Mouse (Mus musculus): ENCODE data around the gene Pear1. TPM values are rescaled to one million over a fixed set of nuclear protein-coding genes. Genes with fewer than 3 reads are reported as not detected.

Gene Pear1
- polyA plus RNA-seq, 1 experiment from 2014 or later: 10.2 TPM

GRCm38 (mm10) chr3:87804038-87804677, 19.9 kb downstream of the Pear1 start:
- Histone ChIP-seq H3K9ac (no peak overlapping the region), H3K27ac (no peak overlapping the region), H3K9me3 (replicated peaks) (no peaks in the 10 kb centered on the region), H3K4me1 (no peaks in the 10 kb centered on the region), H3K4me3 (peak overlapping the region; percentile 28), H3K36me3 (no peaks in the 10 kb centered on the region), H3K4me2 (peak overlapping the region; percentile 57), H3K27me3 (replicated peaks) (peaks cover 100% of the 10 kb centered on the region)
- ATAC-seq: 0 out of 2 replicates have a peak, but pooled peaks have one; percentile 13
- 3% methylated on average over 26 of the region's 26 CpGs for WGBS (ENCODE audit: insufficient replicate concordance)

DNA sequence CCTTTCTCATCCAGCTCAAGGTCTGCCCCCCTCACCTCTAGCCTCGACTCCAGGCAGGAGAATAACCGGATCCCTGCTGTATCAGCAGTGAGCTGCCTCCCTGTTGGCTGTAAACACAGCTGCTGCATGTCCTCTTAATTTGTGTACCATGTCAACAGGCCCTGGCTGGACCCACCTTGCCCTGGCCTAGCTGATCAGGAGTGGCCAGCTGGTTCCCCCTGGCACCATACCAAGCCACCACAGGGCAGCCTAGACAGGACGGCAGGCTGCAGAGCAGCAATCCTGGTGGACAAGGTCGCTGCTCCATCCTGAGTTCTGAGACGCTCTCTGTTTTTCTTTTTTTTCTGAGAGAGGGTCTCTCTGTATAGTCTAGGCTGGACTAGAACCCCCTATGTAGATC, 22.4 kb downstream of the Pear1 start:
- Histone ChIP-seq H3K9me3 (replicated peaks) (no peaks in the 10 kb centered on the region), H3K27me3 (replicated peaks) (peaks cover 100% of the 10 kb centered on the region)
- WGBS (ENCODE audit: insufficient replicate concordance): 43% methylated on average over 5 of the region's 5 CpGs

GRCm38 (mm10) chr3:87796736-87797334, 27.3 kb downstream of the Pear1 start, which contains the start of gene Insrr:
TSS of gene Insrr (plus strand) at chr3:87796951.
- no peak within 1 kb of the TSS for H3K9ac ChIP-seq
- H3K4me1 ChIP-seq: peaks cover 11% of the 10 kb centered on the region
- WGBS (ENCODE audit: insufficient replicate concordance): 5% methylated on average over 29 of the region's 29 CpGs
- H3K9me3 ChIP-seq (replicated peaks): no peaks in the 10 kb centered on the region
- H3K4me2 ChIP-seq: peak within 1 kb of the TSS; percentile 50
- no peaks in the 10 kb centered on the region for H3K36me3 ChIP-seq
- no peak within 1 kb of the TSS for H3K27ac ChIP-seq
- peak within 1 kb of the TSS; percentile 27 for H3K4me3 ChIP-seq
- ATAC-seq: no peak
- H3K27me3 ChIP-seq (replicated peaks): peaks cover 100% of the 10 kb centered on the region

More for the DNA sequence above, 22.4 kb downstream of the Pear1 start:
- Histone ChIP-seq H3K4me2 (no peak overlapping the region), H3K27ac (no peak overlapping the region), H3K9ac (no peak overlapping the region), H3K4me3 (no peak overlapping the region), H3K4me1 (peaks cover 3% of the 10 kb centered on the region; the same call in 1 of the 2 replicates), H3K36me3 (no peaks in the 10 kb centered on the region)
- ATAC-seq: no peak

- Histone ChIP-seq H3K9me3 (replicated peaks) (no peaks in the 10 kb centered on the region), H3K27me3 (replicated peaks) (peaks cover 100% of the 10 kb centered on the region), H3K9ac (no peak overlapping the region), H3K4me3 (peak overlapping the region; percentile 19), H3K4me1 (peaks cover 11% of the 10 kb centered on the region), H3K36me3 (no peaks in the 10 kb centered on the region), H3K4me2 (peak overlapping the region; percentile 50), H3K27ac (no peak overlapping the region)
- WGBS (ENCODE audit: insufficient replicate concordance): 16% methylated on average over 33 of the region's 33 CpGs
- ATAC-seq: no peak
Observed at GRCm38 (mm10) chr3:87795336-87796277, 28.5 kb downstream of the Pear1 start.

- Histone ChIP-seq H3K9me3 (replicated peaks) (no peaks in the 10 kb centered on the region), H3K4me2 (peak within 1 kb of the TSS; percentile 50), H3K27ac (no peak within 1 kb of the TSS), H3K36me3 (no peaks in the 10 kb centered on the region), H3K9ac (no peak within 1 kb of the TSS), H3K4me3 (peak within 1 kb of the TSS; percentile 19), H3K27me3 (replicated peaks) (peaks cover 99% of the 10 kb centered on the region), H3K4me1 (peaks cover 11% of the 10 kb centered on the region)
- ATAC-seq: no peak
- 2% methylated on average over 35 of the region's 47 CpGs for WGBS (ENCODE audit: insufficient replicate concordance)
Observed at GRCm38 (mm10) chr3:87794922-87795325, 29.2 kb downstream of the Pear1 start, which contains the start of gene Ntrk1. TSS of gene Ntrk1 (minus strand) at chr3:87795162.

DNA sequence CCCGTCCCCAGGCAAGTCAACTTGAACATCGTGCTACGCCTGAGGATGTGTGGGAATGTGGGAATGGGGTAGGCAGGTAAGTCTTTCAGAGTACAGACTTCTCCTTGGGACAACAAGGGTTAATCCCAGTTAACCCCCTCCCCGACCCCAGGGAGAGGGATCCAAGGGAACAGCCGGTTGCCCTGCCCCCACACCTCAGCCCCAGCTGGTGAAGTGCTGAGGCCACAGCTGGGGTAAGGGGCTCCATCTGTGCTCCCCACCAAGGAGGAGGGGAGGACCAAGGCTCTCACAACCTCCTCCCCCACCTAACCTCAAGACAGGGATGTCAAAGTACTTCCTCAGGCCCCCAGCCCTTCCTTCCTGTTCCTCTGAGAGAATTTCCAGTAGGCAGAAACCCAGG, 34.3 kb downstream of the Pear1 start:
- 27% methylated on average over 5 of the region's 5 CpGs for WGBS (ENCODE audit: insufficient replicate concordance)
- no peak overlapping the region for H3K9ac ChIP-seq

GRCm38 (mm10) chr3:87789248-87789647, 34.9 kb downstream of the Pear1 start:
- H3K27me3 ChIP-seq (replicated peaks): peaks cover 67% of the 10 kb centered on the region

More for the DNA sequence above, 34.3 kb downstream of the Pear1 start:
- no peaks in the 10 kb centered on the region for H3K36me3 ChIP-seq
- ATAC-seq: no peak
- H3K4me3 ChIP-seq: no peak overlapping the region
- H3K9me3 ChIP-seq (replicated peaks): no peaks in the 10 kb centered on the region
- H3K27me3 ChIP-seq (replicated peaks): peaks cover 72% of the 10 kb centered on the region
- peaks cover 9% of the 10 kb centered on the region for H3K4me1 ChIP-seq
- no peak overlapping the region for H3K4me2 ChIP-seq
- H3K27ac ChIP-seq: no peak overlapping the region

DNA sequence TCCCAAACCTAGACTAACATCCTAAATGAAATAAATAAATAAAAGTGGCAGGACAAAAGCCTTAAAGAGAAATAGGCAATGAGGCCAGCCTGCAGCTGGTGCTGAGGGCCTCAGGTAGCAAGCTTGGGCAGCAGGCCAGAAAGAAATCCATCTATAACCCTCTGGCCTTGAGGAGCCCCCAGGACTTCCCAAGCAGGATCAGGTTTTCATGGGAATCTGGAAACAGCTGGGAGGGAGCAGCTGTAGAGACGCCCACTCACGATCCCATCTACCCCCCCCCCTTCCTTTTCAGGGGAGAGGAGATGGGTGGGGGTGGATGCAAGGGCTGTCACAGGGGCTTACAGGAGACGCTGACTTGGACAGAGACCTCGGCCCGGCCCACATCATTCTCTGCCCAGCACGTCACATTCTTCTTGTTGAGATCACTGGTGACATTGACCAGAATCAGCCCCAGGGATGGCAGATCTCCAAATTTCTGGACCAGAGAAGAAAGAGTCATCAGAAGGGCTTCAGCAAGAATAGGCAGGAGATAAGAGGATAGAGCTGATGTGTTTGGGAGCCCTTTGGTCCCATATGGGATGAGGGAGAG, 38.4 kb downstream of the Pear1 start:
- no peak overlapping the region for H3K4me3 ChIP-seq
- ATAC-seq: no peak
- WGBS (ENCODE audit: insufficient replicate concordance): 39% methylated on average over 6 of the region's 6 CpGs
- 0 out of 2 replicates have a peak, but pooled peaks cover 6% of the 10 kb centered on the region for H3K4me1 ChIP-seq
- no peak overlapping the region for H3K4me2 ChIP-seq
- no peaks in the 10 kb centered on the region for H3K36me3 ChIP-seq
- H3K9ac ChIP-seq: no peak overlapping the region
- peaks cover 56% of the 10 kb centered on the region for H3K27me3 ChIP-seq (replicated peaks)
- no peaks in the 10 kb centered on the region for H3K9me3 ChIP-seq (replicated peaks)
- H3K27ac ChIP-seq: no peak overlapping the region

More at GRCm38 (mm10) chr3:87789248-87789647, 34.9 kb downstream of the Pear1 start:
- Histone ChIP-seq H3K4me2 (no peak overlapping the region), H3K9me3 (replicated peaks) (no peaks in the 10 kb centered on the region), H3K27ac (no peak overlapping the region), H3K9ac (no peak overlapping the region), H3K4me1 (0 out of 2 replicates have a peak, but pooled peaks cover 6% of the 10 kb centered on the region), H3K36me3 (no peaks in the 10 kb centered on the region), H3K4me3 (no peak overlapping the region)
- ATAC-seq: 0 out of 2 replicates have a peak, but pooled peaks have one; percentile 31
- WGBS (ENCODE audit: insufficient replicate concordance): 40% methylated on average over 1 of the region's 1 CpGs

GRCm38 (mm10) chr3:87785156-87785555, 39.0 kb downstream of the Pear1 start:
- Histone ChIP-seq H3K36me3 (no peaks in the 10 kb centered on the region), H3K27me3 (replicated peaks) (peaks cover 57% of the 10 kb centered on the region), H3K9me3 (replicated peaks) (no peaks in the 10 kb centered on the region), H3K4me1 (0 out of 2 replicates have a peak, but pooled peaks cover 6% of the 10 kb centered on the region), H3K4me3 (no peak overlapping the region), H3K4me2 (no peak overlapping the region), H3K27ac (no peak overlapping the region), H3K9ac (no peak overlapping the region)
- no peak for ATAC-seq
- WGBS (ENCODE audit: insufficient replicate concordance): 44% methylated on average over 5 of the region's 5 CpGs

- H3K27me3 ChIP-seq (replicated peaks): peaks cover 58% of the 10 kb centered on the region
- H3K36me3 ChIP-seq: no peaks in the 10 kb centered on the region
- 76% methylated on average over 25 of the region's 25 CpGs for WGBS (ENCODE audit: insufficient replicate concordance)
- no peak overlapping the region for H3K9ac ChIP-seq
- no peaks in the 10 kb centered on the region for H3K4me1 ChIP-seq
- H3K4me3 ChIP-seq: no peak overlapping the region
- no peak overlapping the region for H3K4me2 ChIP-seq
- H3K9me3 ChIP-seq (replicated peaks): no peaks in the 10 kb centered on the region
- no peak overlapping the region for H3K27ac ChIP-seq
- no peak for ATAC-seq
Observed at GRCm38 (mm10) chr3:87783282-87784023, 40.7 kb downstream of the Pear1 start.

DNA sequence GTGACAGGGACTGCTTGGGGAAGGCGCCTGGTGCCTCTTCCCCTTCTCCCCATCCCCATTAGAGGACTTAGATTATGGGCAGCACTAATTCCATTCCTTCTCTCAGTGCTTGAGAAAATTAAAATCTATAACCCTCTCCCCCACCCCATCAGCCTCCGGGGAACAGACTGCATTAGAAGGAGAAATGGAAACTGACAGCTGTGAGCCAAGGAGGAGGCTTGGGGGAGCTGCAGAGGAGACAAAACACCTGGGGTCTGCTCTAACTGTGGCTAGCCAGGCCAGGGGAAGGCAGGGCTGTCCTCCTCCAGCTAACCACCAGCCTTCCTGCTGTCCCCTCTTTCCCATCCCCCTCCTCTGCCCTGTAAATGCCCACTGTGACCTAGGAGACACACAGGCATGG, 45.0 kb downstream of the Pear1 start:
- Histone ChIP-seq H3K9ac (no peak overlapping the region), H3K4me2 (no peak overlapping the region), H3K4me1 (no peaks in the 10 kb centered on the region), H3K36me3 (no peaks in the 10 kb centered on the region), H3K9me3 (replicated peaks) (no peaks in the 10 kb centered on the region), H3K4me3 (no peak overlapping the region), H3K27ac (no peak overlapping the region), H3K27me3 (replicated peaks) (peaks cover 73% of the 10 kb centered on the region)
- WGBS (ENCODE audit: insufficient replicate concordance): 37% methylated on average over 2 of the region's 2 CpGs
- ATAC-seq: no peak

Data from liver, embryonic 12.5 days (tissue).